Mouse (Mus musculus) leukemia stem cell, adult 10-12 weeks (primary cell): ENCODE results near the gene Rps11. TPM values are rescaled to one million over a fixed set of nuclear protein-coding genes. Genes with fewer than 3 reads are reported as not detected.

Experiments
- polyA plus RNA-seq: library from polyadenylated mRNA; stranded (reverse); fragments of >175 nt; gene quantifications from 2 replicates; pipeline ENCODE4 v1.2.3, GENCODE M21; 2012; ENCODE audit warnings: low replicate concordance

Gene Rps11
- polyA plus RNA-seq, result 30.5 and 135 TPM in 2 replicates

GRCm38 (mm10) chr7:45124224-45125143, at the start of gene Rps11:
Gene Rps11, minus strand, starts transcription at chr7:45124439.

GRCm38 (mm10) chr7:45163735-45164490, 39.7 kb upstream of the Rps11 start, which contains the start of gene Slc17a7:
Gene Slc17a7, plus strand, starts transcription at chr7:45163949.

GRCm38 (mm10) chr7:45154096-45154992, 30.1 kb upstream of the Rps11 start, which contains the start of the genes Pih1d1 and Aldh16a1:
Gene Pih1d1, plus strand, starts transcription at chr7:45154303.
Gene Aldh16a1, minus strand, starts transcription at chr7:45154584.

GRCm38 (mm10) chr7:45135993-45136567, 11.8 kb upstream of the Rps11 start, which contains the start of the genes Gm45713 and Flt3l:
Gene Gm45713, minus strand, starts transcription at chr7:45136231.
Gene Flt3l, minus strand, starts transcription at chr7:45136432.

GRCm38 (mm10) chr7:45128624-45129246, 4.5 kb upstream of the Rps11 start, which contains the start of gene Rpl13a:
Gene Rpl13a, minus strand, starts transcription at chr7:45128761.

GRCm38 (mm10) chr7:45103652-45104180, 20.5 kb downstream of the Rps11 start, which contains the start of gene Fcgrt:
Gene Fcgrt, minus strand, starts transcription at chr7:45103851.

GRCm38 (mm10) chr7:45092048-45092447, 32.2 kb downstream of the Rps11 start, which contains the start of gene Rcn3:
Gene Rcn3, minus strand, starts transcription at chr7:45092221.

Other genes with a start within 250 kb of the Rps11 start
- 556 and 706 TPM in 2 replicates for gene Med25, start 231.7 kb downstream of the Rps11 start, polyA plus RNA-seq
- 65.8 and 103 TPM in 2 replicates for gene Fuz, start 228.4 kb downstream of the Rps11 start, polyA plus RNA-seq
- 202 and 215 TPM in 2 replicates for gene Ap2a1, start 194.9 kb downstream of the Rps11 start, polyA plus RNA-seq
- gene Tsks, start 181.2 kb downstream of the Rps11 start, polyA plus RNA-seq, result 0.42 TPM in 1 of 2 replicates, not detected in the other
- gene Cpt1c, start 149.6 kb downstream of the Rps11 start, polyA plus RNA-seq, result 12.5 and 13.7 TPM in 2 replicates
- gene Prmt1, start 137.9 kb downstream of the Rps11 start, polyA plus RNA-seq, result 27.7 and 67.9 TPM in 2 replicates
- gene Irf3, start 126.8 kb downstream of the Rps11 start, polyA plus RNA-seq, result 87.3 and 130 TPM in 2 replicates
- 87.8 and 102 TPM in 2 replicates for gene Bcl2l12, start 125.7 kb downstream of the Rps11 start, polyA plus RNA-seq
- gene Scaf1, start 108.1 kb downstream of the Rps11 start, polyA plus RNA-seq, result 217 and 410 TPM in 2 replicates
- 5.5 and 13.5 TPM in 2 replicates for gene Rras, start 106.5 kb downstream of the Rps11 start, polyA plus RNA-seq
- gene Prr12, start 71.6 kb downstream of the Rps11 start, polyA plus RNA-seq, result 79.4 and 112 TPM in 2 replicates
- gene Nosip, start 62.0 kb downstream of the Rps11 start, polyA plus RNA-seq, result 116 and 136 TPM in 2 replicates
- 37.4 and 43.1 TPM in 2 replicates for gene Prrg2, start 61.8 kb downstream of the Rps11 start, polyA plus RNA-seq
- 46.7 and 64.8 TPM in 2 replicates for gene Rcn3, start 32.2 kb downstream of the Rps11 start, polyA plus RNA-seq
- 110 and 181 TPM in 2 replicates for gene Fcgrt, start 20.6 kb downstream of the Rps11 start, polyA plus RNA-seq
- 3,721 and 5,411 TPM in 2 replicates for gene Rpl13a, start 4.3 kb upstream of the Rps11 start, polyA plus RNA-seq
- gene Gm45713, start 11.8 kb upstream of the Rps11 start, polyA plus RNA-seq, result 0.19 and 1.7 TPM in 2 replicates
- 27.9 and 74.5 TPM in 2 replicates for gene Flt3l, start 12.0 kb upstream of the Rps11 start, polyA plus RNA-seq
- gene Pih1d1, start 29.9 kb upstream of the Rps11 start, polyA plus RNA-seq, result 30.9 and 48.1 TPM in 2 replicates
- 59.4 and 89.2 TPM in 2 replicates for gene Aldh16a1, start 30.1 kb upstream of the Rps11 start, polyA plus RNA-seq
- 0.08 and 0.46 TPM in 2 replicates for gene Slc17a7, start 39.5 kb upstream of the Rps11 start, polyA plus RNA-seq
- 0.24 and 4.6 TPM in 2 replicates for gene Gfy, start 55.1 kb upstream of the Rps11 start, polyA plus RNA-seq
- gene Pth2, start 56.6 kb upstream of the Rps11 start, polyA plus RNA-seq, result not detected in 2 replicates
- 1.1 and 1.2 TPM in 2 replicates for gene Ccdc155, start 80.5 kb upstream of the Rps11 start, polyA plus RNA-seq
- gene Dkkl1, start 87.7 kb upstream of the Rps11 start, polyA plus RNA-seq, result 46.7 and 92.2 TPM in 2 replicates
- 1.1 and 1.3 TPM in 2 replicates for gene Tead2, start 91.3 kb upstream of the Rps11 start, polyA plus RNA-seq
- gene Cd37, start 114.7 kb upstream of the Rps11 start, polyA plus RNA-seq, result 162 and 431 TPM in 2 replicates
- not detected in 2 replicates for gene Slc6a16, start 116.6 kb upstream of the Rps11 start, polyA plus RNA-seq
- gene Slc6a21, start 153.1 kb upstream of the Rps11 start, polyA plus RNA-seq, result 0.11 TPM in 1 of 2 replicates, not detected in the other
- 1.2 and 1.4 TPM in 2 replicates for gene Trpm4, start 209.3 kb upstream of the Rps11 start, polyA plus RNA-seq
- gene Hrc, start 210.9 kb upstream of the Rps11 start, polyA plus RNA-seq, result not detected in 2 replicates
- gene Ppfia3, start 242.6 kb upstream of the Rps11 start, polyA plus RNA-seq, result 2.6 and 3.4 TPM in 2 replicates
- 0.80 TPM in 1 of 2 replicates, not detected in the other for gene Lin7b, start 246.1 kb upstream of the Rps11 start, polyA plus RNA-seq